Mouse (Mus musculus) limb, embryonic 14.5 days (tissue): ENCODE results near the gene Slc17a4. TPM values are rescaled to one million over a fixed set of nuclear protein-coding genes. Genes with fewer than 3 reads are reported as not detected.

ENCODE experiments used
- ATAC-seq: fragments of 200-750 bp; cut with Nextera tagmentation; 2 replicates; pipeline ENCODE4 v1.8.0; 2017; ENCODE audit warnings: low read depth, moderate number of reproducible peaks, moderate TSS enrichment; ENCODE audit not compliant: low FRiP score
- DNase-seq: peaks from one replicate; pipeline ENCODE4 v3.0.0-alpha.2; 2015; ENCODE audit warnings: low spot score
- H3K27ac ChIP-seq: fragments of 300-500 bp; sonication (generic); replicated peaks from 2 replicates; pipeline ENCODE4 v1.5.1; 2014; ENCODE audit warnings: low read depth, mild to moderate bottlenecking, low read length, moderate library complexity, mixed read lengths
- H3K27me3 ChIP-seq: fragments of 300-500 bp; sonication (generic); 2 replicates; pipeline ENCODE4 v1.6.1; 2014; ENCODE audit warnings: low read length, mixed read lengths; ENCODE audit not compliant: control insufficient read depth, insufficient read depth
- H3K36me3 ChIP-seq: fragments of 300-500 bp; sonication (generic); 2 replicates; pipeline ENCODE4 v1.6.1; 2014; ENCODE audit warnings: mild to moderate bottlenecking, low read length, moderate library complexity, mixed read lengths; ENCODE audit not compliant: control insufficient read depth, insufficient read depth
- H3K4me1 ChIP-seq: fragments of 300-500 bp; sonication (generic); 2 replicates; pipeline ENCODE4 v1.6.1; 2014; ENCODE audit warnings: antibody characterized with exemption, low read length, mixed read lengths; ENCODE audit not compliant: control insufficient read depth, insufficient read depth
- H3K4me2 ChIP-seq: fragments of 300-500 bp; sonication (generic); replicated peaks from 2 replicates; pipeline ENCODE4 v1.6.1; 2014; ENCODE audit warnings: low read depth, mild to moderate bottlenecking, low read length, moderate library complexity; ENCODE audit not compliant: severe bottlenecking
- H3K4me3 ChIP-seq: fragments of 300-500 bp; sonication (generic); replicated peaks from 2 replicates; pipeline ENCODE4 v1.5.1; 2014; ENCODE audit warnings: low read length
- H3K9ac ChIP-seq: fragments of 300-500 bp; sonication (generic); 2 replicates; pipeline ENCODE4 v1.6.1; 2014; ENCODE audit warnings: mild to moderate bottlenecking, low read depth, low read length, moderate library complexity; ENCODE audit not compliant: severe bottlenecking
- H3K9me3 ChIP-seq: fragments of 300-500 bp; sonication (generic); 2 replicates; pipeline ENCODE4 v1.6.1; 2016; ENCODE audit warnings: low read length; ENCODE audit not compliant: control insufficient read depth
- POLR2A ChIP-seq: fragments of 200-500 bp; IDR thresholded peaks from 2 replicates; pipeline ENCODE4 v1.8.0; 2012; ENCODE audit warnings: inconsistent platforms, mild to moderate bottlenecking, moderate library complexity, borderline replicate concordance; ENCODE audit not compliant: insufficient read depth, insufficient read length; ENCODE audit errors: extremely low read depth
- WGBS: fragments of 180-500 bp; shearing (Covaris S2); extraction: QIAGEN DNeasy Blood & Tissue Kit; methylation state at CpG from one replicate; pipeline ENCODE4 v1.1.7; 2014; 5-methylcytosine and 5-hydroxymethylcytosine counted together
- polyA plus RNA-seq, 2 experiments: library from polyadenylated mRNA; depleted of rRNA in 1 of 2; stranded (reverse) in 1 of 2; unstranded in 1 of 2; fragments of >200 nt; fragmentation: Nextera tagmentation in 1 of 2; extraction: Ambion mirVana in 1 of 2; gene quantifications; 2 replicates each; pipeline versions ENCODE4 v1.2.1 to v1.2.3; 2012 to 2014

Slc17a4 gene
- polyA plus RNA-seq, 2 experiments: not detected

DNA sequence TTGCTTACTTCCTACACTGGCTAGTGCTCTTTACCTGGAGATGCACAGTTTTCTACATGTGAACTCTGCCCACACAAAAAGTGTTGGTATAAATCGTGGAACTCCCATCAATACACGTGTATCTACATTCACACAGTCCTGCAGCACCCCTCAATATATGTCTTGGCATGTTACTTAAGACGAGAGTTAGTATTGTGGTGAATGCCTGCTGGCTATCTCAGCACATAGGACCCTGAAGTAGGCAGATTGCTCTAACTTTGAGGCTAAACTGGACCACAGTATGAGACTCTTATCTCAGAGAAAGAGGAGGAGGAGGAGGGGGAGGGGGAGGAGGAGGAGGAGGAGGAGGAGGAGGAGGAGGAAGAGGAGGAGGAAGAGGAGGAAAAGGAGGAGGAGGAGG is 35.7 kb downstream of the Slc17a4 start:
- Histone ChIP-seq H3K4me2 (no peak overlapping the region), H3K36me3 (no peaks in the 10 kb centered on the region), H3K27ac (no peak overlapping the region), H3K9me3 (no peaks in the 10 kb centered on the region), H3K4me1 (no peaks in the 10 kb centered on the region), H3K4me3 (no peak overlapping the region), H3K9ac (no peak overlapping the region), H3K27me3 (no peaks in the 10 kb centered on the region)
- ATAC-seq (no peak), DNase-seq (no peak)
- no peak for TF ChIP-seq POLR2A
- WGBS: 69% methylated on average over 3 of the region's 3 CpGs

- ATAC-seq (no peak), DNase-seq (no peak)
- Histone ChIP-seq H3K27me3 (no peaks in the 10 kb centered on the region), H3K4me2 (no peak overlapping the region), H3K4me1 (no peaks in the 10 kb centered on the region), H3K36me3 (no peaks in the 10 kb centered on the region), H3K4me3 (no peak overlapping the region), H3K9ac (no peak overlapping the region), H3K9me3 (no peaks in the 10 kb centered on the region), H3K27ac (no peak overlapping the region)
- 64% methylated on average over 5 of the region's 5 CpGs for WGBS
- no peak for TF ChIP-seq POLR2A
Measured at GRCm38 (mm10) chr13:23873141-23873540, 41.7 kb downstream of the Slc17a4 start.

DNA sequence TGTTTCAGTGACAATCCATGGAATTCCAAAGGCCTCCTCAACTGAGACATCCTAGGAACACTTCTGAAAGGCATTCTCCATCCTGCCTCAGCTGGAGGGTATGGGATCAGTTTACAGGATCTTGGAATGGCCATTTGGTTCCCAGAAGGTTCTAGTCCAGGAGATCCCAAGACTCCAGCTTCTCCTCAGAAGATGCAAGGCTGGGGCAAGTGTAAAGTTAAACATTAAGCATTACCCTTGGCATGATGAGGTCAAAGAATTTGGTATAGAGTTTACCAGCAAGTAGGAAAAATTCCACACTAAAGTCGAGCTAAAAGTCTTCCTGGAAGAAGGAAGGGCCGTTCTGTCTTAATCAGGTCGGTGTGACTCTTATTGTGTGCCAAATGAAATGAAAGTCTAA is 44.8 kb downstream of the Slc17a4 start:
- no peak for DNase-seq
- Histone ChIP-seq H3K4me1 (peaks cover 10% of the 10 kb centered on the region), H3K4me3 (no peak overlapping the region), H3K27me3 (no peaks in the 10 kb centered on the region), H3K4me2 (no peak overlapping the region), H3K9ac (no peak overlapping the region), H3K36me3 (no peaks in the 10 kb centered on the region), H3K9me3 (no peaks in the 10 kb centered on the region), H3K27ac (no peak overlapping the region)
- no peak for ATAC-seq
- WGBS: 77% methylated on average over 3 of the region's 3 CpGs
- TF ChIP-seq POLR2A: no peak

DNA sequence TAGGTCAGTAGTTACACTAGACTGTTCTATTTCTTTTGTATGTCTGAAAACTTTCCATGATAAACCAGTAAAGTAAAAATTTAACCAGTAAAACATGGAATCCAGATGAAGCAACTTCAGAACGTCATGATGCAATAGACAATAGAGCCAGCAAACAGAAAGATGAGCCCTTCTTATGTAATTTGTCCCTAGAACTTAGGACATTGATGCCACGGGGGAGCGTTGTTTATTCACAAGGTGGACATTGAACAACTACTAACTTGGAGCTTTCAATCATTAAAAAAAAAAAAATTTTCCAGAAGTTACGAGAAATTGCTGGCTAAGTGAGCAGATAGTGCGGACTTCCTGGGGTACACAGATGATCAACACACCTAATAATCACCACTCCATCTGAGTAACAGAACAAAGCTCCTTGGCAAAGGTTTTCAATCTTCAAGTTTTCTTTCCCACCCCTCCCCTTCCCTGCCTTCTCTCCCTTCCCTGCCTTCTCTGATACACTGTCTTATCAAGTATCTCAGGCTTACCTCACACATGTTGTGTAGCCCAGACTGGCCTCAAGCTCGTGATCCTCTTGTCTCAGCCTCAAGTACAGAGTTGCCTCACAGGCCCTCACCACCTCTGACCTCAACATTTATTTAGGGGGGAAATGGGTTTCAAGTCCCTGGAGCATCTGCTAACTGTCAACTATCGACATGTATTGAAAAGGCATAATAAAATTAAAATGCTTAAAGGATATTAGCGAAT is 45.8 kb downstream of the Slc17a4 start:
- Histone ChIP-seq H3K4me3 (no peak overlapping the region), H3K4me1 (peaks cover 10% of the 10 kb centered on the region), H3K27me3 (no peaks in the 10 kb centered on the region), H3K27ac (no peak overlapping the region), H3K4me2 (no peak overlapping the region), H3K9me3 (no peaks in the 10 kb centered on the region), H3K9ac (no peak overlapping the region), H3K36me3 (no peaks in the 10 kb centered on the region)
- no peak for TF ChIP-seq POLR2A
- DNase-seq: no peak
- WGBS: 79% methylated on average over 8 of the region's 8 CpGs
- no peak for ATAC-seq

GRCm38 (mm10) chr13:23867405-23867804 is 47.4 kb downstream of the Slc17a4 start, which contains the start of gene Slc17a1:
Gene Slc17a1 (plus strand): TSS chr13:23867750.
- DNase-seq (peak; percentile 25), ATAC-seq (no peak)
- Histone ChIP-seq H3K27ac (0 out of 2 replicates have a peak within 1 kb of the TSS, but pooled peaks have one; percentile 19), H3K4me1 (peaks cover 10% of the 10 kb centered on the region), H3K9me3 (no peaks in the 10 kb centered on the region), H3K27me3 (no peaks in the 10 kb centered on the region), H3K4me3 (no peak within 1 kb of the TSS), H3K9ac (no peak within 1 kb of the TSS), H3K36me3 (no peaks in the 10 kb centered on the region), H3K4me2 (no peak within 1 kb of the TSS)
- TF ChIP-seq POLR2A: no peak
- 79% methylated on average over 7 of the region's 7 CpGs for WGBS
